In the genomic region with DNA sequence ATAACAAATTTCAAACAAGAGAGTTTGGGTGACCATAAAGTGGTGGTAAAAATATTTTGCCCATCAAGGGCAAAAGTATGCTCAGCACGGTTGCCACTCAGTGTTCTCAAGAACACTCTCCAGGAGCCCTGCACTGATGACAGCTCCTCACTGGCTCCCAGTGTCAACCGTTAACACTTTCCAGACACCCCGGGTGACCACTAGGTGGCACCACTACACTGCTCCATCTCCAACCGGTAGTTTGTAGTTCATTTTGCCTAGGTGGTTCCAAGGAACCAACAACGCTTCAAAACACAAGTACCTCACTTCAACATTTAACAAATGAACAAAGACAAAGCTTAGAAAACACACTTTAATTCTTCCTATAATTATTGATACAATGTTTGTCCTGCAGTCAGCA, we compare ENCODE assay signal across 9 mouse cellular contexts. TPM values are rescaled to one million over a fixed set of nuclear protein-coding genes. Genes with fewer than 3 reads are reported as not detected.
DNase-seq lines count a peak whose midpoint lies in the region; ATAC-seq and TF ChIP-seq lines count a peak whose summit lies in the region.
"Had no signal": no experiment of that assay in that cellular context is flagged by ENCODE, and none has a peak within 500 bp of the region (broad histone marks: within the 10 kb centered on the region; RNA-seq: fewer than 3 reads in every experiment).

No protein-coding gene starts in this region.

- TF ChIP-seq CTCF in E14TG2a.4 (conservative IDR thresholded peaks at IDR 0.05; ENCODE audit: low read length) = peak; percentile 75
- TF ChIP-seq CTCF in bone marrow, adult 2 months (IDR thresholded peaks at IDR 0.05; ENCODE audit: control insufficient read depth, insufficient read depth, low read length) = peak; percentile 89
- peak; percentile 55; the same call in 1 of the 2 replicates for TF ChIP-seq CTCF in embryonic fibroblast, embryonic 13.5 days (IDR thresholded peaks at IDR 0.05; ENCODE audit: borderline replicate concordance, insufficient read depth, low read length)
- peak; percentile 93 for TF ChIP-seq CTCF in lung, embryonic 14.5 days (IDR thresholded peaks at IDR 0.05; ENCODE audit: low read depth)

- H3K4me3 ChIP-seq in E14TG2a.4 (replicated peaks; ENCODE audit: low read length) = no peak overlapping the region
- H3K4me3 ChIP-seq in bone marrow, adult 2 months (replicated peaks; ENCODE audit: control insufficient read depth, low read depth, low read length) = no peak overlapping the region
- H3K4me3 ChIP-seq in embryonic fibroblast, embryonic 13.5 days (ENCODE audit: insufficient read depth, low read length) = no peak overlapping the region
- H3K4me3 ChIP-seq in heart, embryonic 14.5 days (ENCODE audit: control insufficient read depth in 1 of 2, insufficient read depth in 1 of 2, low read depth in 1 of 2, low read length in 2 of 2) = no peak overlapping the region
- no peak overlapping the region for H3K4me3 ChIP-seq in lung, embryonic 14.5 days (ENCODE audit: low read depth, low read length)
- H3K4me3 ChIP-seq: liver, embryonic 15.5 days had no signal

- no peak overlapping the region for H3K4me2 ChIP-seq in heart, embryonic 14.5 days (ENCODE audit: low read length)
- H3K4me2 ChIP-seq in lung, embryonic 14.5 days = no peak overlapping the region
- H3K4me2 ChIP-seq: liver, embryonic 15.5 days had no signal

- H3K27ac ChIP-seq in bone marrow, adult 2 months (ENCODE audit: control insufficient read depth, insufficient read depth, low read depth, low read length, poor library complexity) = no peak overlapping the region
- H3K27ac ChIP-seq in embryonic fibroblast, embryonic 13.5 days (ENCODE audit: insufficient read depth, low read length) = no peak overlapping the region
- no peak overlapping the region for H3K27ac ChIP-seq in heart, embryonic 14.5 days (replicated peaks in 1 of 2; ENCODE audit: control insufficient read depth in 1 of 2, insufficient read depth in 1 of 2, low read depth in 2 of 2, low read length in 2 of 2)
- H3K27ac ChIP-seq in lung, embryonic 14.5 days (ENCODE audit: low read depth) = no peak overlapping the region
- H3K27ac ChIP-seq: liver, embryonic 15.5 days had no signal

- peaks cover 5% of the 10 kb centered on the region; the same call in 1 of the 2 replicates for H3K9me3 ChIP-seq in E14TG2a.4 (ENCODE audit: low read length)
- no peaks in the 10 kb centered on the region for H3K9me3 ChIP-seq in heart, embryonic 14.5 days (ENCODE audit: control insufficient read depth, low read length)
- H3K9me3 ChIP-seq in lung, embryonic 14.5 days (ENCODE audit: low read depth, low read length) = no peaks in the 10 kb centered on the region
- H3K9me3 ChIP-seq: liver, embryonic 15.5 days had no signal

- H3K36me3 ChIP-seq in E14TG2a.4 (ENCODE audit: insufficient read depth, low read length) = no peaks in the 10 kb centered on the region
- H3K36me3 ChIP-seq in heart, embryonic 14.5 days (ENCODE audit: control insufficient read depth, insufficient read depth, low read length) = no peaks in the 10 kb centered on the region
- H3K36me3 ChIP-seq in lung, embryonic 14.5 days (ENCODE audit: insufficient read depth) = no peaks in the 10 kb centered on the region
- H3K36me3 ChIP-seq: liver, embryonic 15.5 days had no signal

- peak; percentile 83 to 88 for DNase-seq in kidney, postnatal 4 days
- peak; percentile 89 for DNase-seq in lung, embryonic 14.5 days
- peak; percentile 81 for DNase-seq in retina, postnatal 1 day
- peak; percentile 47 to 56 for DNase-seq in urinary bladder, adult 18-20 months (ENCODE audit: low spot score in 2 of 2)

- TF ChIP-seq POLR2A in bone marrow, adult 2 months (IDR thresholded peaks at IDR 0.05; ENCODE audit: borderline replicate concordance, control insufficient read depth, low read depth, low read length) = no peak
- TF ChIP-seq POLR2A in embryonic fibroblast, embryonic 13.5 days (IDR thresholded peaks at IDR 0.05; ENCODE audit: low read depth, low read length) = no peak

- peak; percentile 55; the same call in 1 of the 2 replicates for ATAC-seq in heart, embryonic 14.5 days (ENCODE audit: insufficient number of reproducible peaks, insufficient read depth, low FRiP score, low read depth)
- ATAC-seq in lung, embryonic 14.5 days (ENCODE audit: insufficient read depth) = peak; percentile 75

- WGBS in bone marrow, adult 2 months = 7% methylated on average over 5 of the region's 5 CpGs
- 7% methylated on average over 5 of the region's 5 CpGs for WGBS in heart, embryonic 14.5 days
- 6% methylated on average over 5 of the region's 5 CpGs for WGBS in lung, embryonic 14.5 days

- peaks cover 13% of the 10 kb centered on the region for H3K4me1 ChIP-seq in E14TG2a.4 (replicated peaks; ENCODE audit: low read depth, low read length)
- H3K4me1 ChIP-seq in bone marrow, adult 2 months (ENCODE audit: control insufficient read depth, insufficient read depth, low read length) = no peaks in the 10 kb centered on the region
- H3K4me1 ChIP-seq in embryonic fibroblast, embryonic 13.5 days (ENCODE audit: control insufficient read depth, insufficient read depth, low read length) = no peaks in the 10 kb centered on the region
- H3K4me1 ChIP-seq in heart, embryonic 14.5 days (ENCODE audit: control insufficient read depth in 2 of 2, insufficient read depth in 2 of 2, low read length in 2 of 2) = peaks cover 3 to 5% of the 10 kb centered on the region in 2 experiments
- no peaks in the 10 kb centered on the region for H3K4me1 ChIP-seq in lung, embryonic 14.5 days (ENCODE audit: insufficient read depth)
- H3K4me1 ChIP-seq: liver, embryonic 15.5 days had no signal

- H3K9ac ChIP-seq in heart, embryonic 14.5 days (ENCODE audit: low read length) = no peak overlapping the region
- H3K9ac ChIP-seq in lung, embryonic 14.5 days = no peak overlapping the region
- H3K9ac ChIP-seq: liver, embryonic 15.5 days had no signal

- H3K27me3 ChIP-seq in E14TG2a.4 (ENCODE audit: insufficient read depth, low read length) = no peaks in the 10 kb centered on the region
- peaks cover 22% of the 10 kb centered on the region for H3K27me3 ChIP-seq in heart, embryonic 14.5 days (ENCODE audit: control insufficient read depth, insufficient read depth, low read length)
- H3K27me3 ChIP-seq in lung, embryonic 14.5 days (ENCODE audit: insufficient read depth, low read length) = no peaks in the 10 kb centered on the region

RNA-seq across cellular contexts. Expression of a gene that starts 56.9 kb away (rescaled TPM):
- not detected in 2 replicates for polyA plus RNA-seq in bone marrow, adult 2 months (2011; ENCODE audit: insufficient read depth, insufficient read length, low replicate concordance, missing spikeins)
- 0.92 and 0.93 TPM in 2 replicates for polyA plus RNA-seq in embryonic fibroblast, embryonic 13.5 days (2011; ENCODE audit: insufficient read length, low read depth, missing spikeins)
- polyA plus RNA-seq in heart, embryonic 14.5 days (2014; fragmentation: Nextera tagmentation; extraction: Ambion mirVana) = 0.12 and 0.42 TPM in 2 replicates
- polyA plus RNA-seq in lung, embryonic 14.5 days (2014; fragmentation: Nextera tagmentation; extraction: Ambion mirVana) = 0.72 and 1.1 TPM in 2 replicates
